Mouse (Mus musculus): ENCODE data around the gene Csn3. TPM values are rescaled to one million over a fixed set of nuclear protein-coding genes. Genes with fewer than 3 reads are reported as not detected.

Gene Csn3
- not detected for total RNA-seq (2021)
- polyA plus RNA-seq (2012; rRNA removed), result not detected in 2 replicates
- long read RNA-seq, result 0 reads

- H3K9ac ChIP-seq (ENCODE audit: low read depth, low read length), result no peak within 1 kb of the TSS
- H3K36me3 ChIP-seq (ENCODE audit: control insufficient read depth, insufficient read depth, low read length), result no peaks in the 10 kb centered on the region
- H3K79me2 ChIP-seq (replicated peaks; ENCODE audit: control insufficient read depth, insufficient read depth, low read length), result no peaks in the 10 kb centered on the region
- peaks cover 1% of the 10 kb centered on the region; the same call in 1 of the 2 replicates for H3K27me3 ChIP-seq (ENCODE audit: control insufficient read depth, insufficient read depth, low read length)
- no peak for DNase-seq
- intact Hi-C loops (cut with DNase I), result no loop called here
- WGBS, result 28% methylated on average over 5 of the region's 5 CpGs
- H3K4me1 ChIP-seq (ENCODE audit: control insufficient read depth, insufficient read depth, low read length), result no peaks in the 10 kb centered on the region
- no peak for TF ChIP-seq EP300 (IDR thresholded peaks at IDR 0.05; ENCODE audit: insufficient read depth, low read depth, low read length)
- no peak for TF ChIP-seq CTCF (IDR thresholded peaks at IDR 0.05)
- no peak for TF ChIP-seq POLR2A (IDR thresholded peaks at IDR 0.05; ENCODE audit: insufficient read depth, low read depth, low read length)
- H3K27ac ChIP-seq, result no peak within 1 kb of the TSS
- no peak within 1 kb of the TSS for H3K4me3 ChIP-seq
These were observed at the start of gene Csn3 for GRCm38 (mm10) chr5:87925372-87925771. Gene Csn3, plus strand, starts transcription at chr5:87925579.

GRCm38 (mm10) chr5:87884729-87885128 lies 40.6 kb upstream of the Csn3 start, which contains the start of gene Odam:
Gene Odam, plus strand, starts transcription at chr5:87885029.
- Histone ChIP-seq H3K4me1 (ENCODE audit: control insufficient read depth, insufficient read depth, low read length) (no peaks in the 10 kb centered on the region), H3K36me3 (ENCODE audit: control insufficient read depth, insufficient read depth, low read length) (no peaks in the 10 kb centered on the region), H3K4me3 (no peak within 1 kb of the TSS), H3K79me2 (replicated peaks; ENCODE audit: control insufficient read depth, insufficient read depth, low read length) (no peaks in the 10 kb centered on the region), H3K27me3 (ENCODE audit: control insufficient read depth, insufficient read depth, low read length) (no peaks in the 10 kb centered on the region), H3K27ac (no peak within 1 kb of the TSS), H3K9ac (ENCODE audit: low read depth, low read length) (no peak within 1 kb of the TSS)
- intact Hi-C loops (cut with DNase I), result no loop called here
- no peak for DNase-seq
- TF ChIP-seq CTCF (IDR thresholded peaks at IDR 0.05) (no peak), POLR2A (IDR thresholded peaks at IDR 0.05; ENCODE audit: insufficient read depth, low read depth, low read length) (no peak), EP300 (IDR thresholded peaks at IDR 0.05; ENCODE audit: insufficient read depth, low read depth, low read length) (no peak)
- 81% methylated on average over 1 of the region's 1 CpGs for WGBS

GRCm38 (mm10) chr5:87931603-87932002 lies 6.2 kb downstream of the Csn3 start:
- intact Hi-C loops (cut with DNase I), result no loop called here
- no peaks in the 10 kb centered on the region for H3K36me3 ChIP-seq (ENCODE audit: control insufficient read depth, insufficient read depth, low read length)
- no peaks in the 10 kb centered on the region for H3K79me2 ChIP-seq (replicated peaks; ENCODE audit: control insufficient read depth, insufficient read depth, low read length)
- no peak overlapping the region for H3K27ac ChIP-seq
- peaks cover 1% of the 10 kb centered on the region; the same call in 1 of the 2 replicates for H3K27me3 ChIP-seq (ENCODE audit: control insufficient read depth, insufficient read depth, low read length)
- 68% methylated on average over 1 of the region's 1 CpGs for WGBS
- no peak overlapping the region for H3K4me3 ChIP-seq
- H3K9ac ChIP-seq (ENCODE audit: low read depth, low read length), result no peak overlapping the region
- DNase-seq, result no peak
- no peak for TF ChIP-seq EP300 (IDR thresholded peaks at IDR 0.05; ENCODE audit: insufficient read depth, low read depth, low read length)
- TF ChIP-seq CTCF (IDR thresholded peaks at IDR 0.05), result no peak
- TF ChIP-seq POLR2A (IDR thresholded peaks at IDR 0.05; ENCODE audit: insufficient read depth, low read depth, low read length), result no peak
- no peaks in the 10 kb centered on the region for H3K4me1 ChIP-seq (ENCODE audit: control insufficient read depth, insufficient read depth, low read length)

GRCm38 (mm10) chr5:87940752-87941151 lies 15.4 kb downstream of the Csn3 start:
- Histone ChIP-seq H3K4me1 (ENCODE audit: control insufficient read depth, insufficient read depth, low read length) (no peaks in the 10 kb centered on the region), H3K79me2 (replicated peaks; ENCODE audit: control insufficient read depth, insufficient read depth, low read length) (no peaks in the 10 kb centered on the region), H3K9ac (ENCODE audit: low read depth, low read length) (no peak overlapping the region), H3K27me3 (ENCODE audit: control insufficient read depth, insufficient read depth, low read length) (no peaks in the 10 kb centered on the region), H3K4me3 (no peak overlapping the region), H3K27ac (no peak overlapping the region), H3K36me3 (ENCODE audit: control insufficient read depth, insufficient read depth, low read length) (no peaks in the 10 kb centered on the region)
- no peak for TF ChIP-seq CTCF (IDR thresholded peaks at IDR 0.05)
- TF ChIP-seq EP300 (IDR thresholded peaks at IDR 0.05; ENCODE audit: insufficient read depth, low read depth, low read length), result no peak
- TF ChIP-seq POLR2A (IDR thresholded peaks at IDR 0.05; ENCODE audit: insufficient read depth, low read depth, low read length), result no peak
- DNase-seq, result no peak
- intact Hi-C loops (cut with DNase I), result no loop called here
- 33% methylated on average over 3 of the region's 3 CpGs for WGBS

- intact Hi-C loops (cut with DNase I), result no loop called here
- DNase-seq, result no peak
- H3K27me3 ChIP-seq (ENCODE audit: control insufficient read depth, insufficient read depth, low read length), result no peaks in the 10 kb centered on the region
- H3K79me2 ChIP-seq (replicated peaks; ENCODE audit: control insufficient read depth, insufficient read depth, low read length), result no peaks in the 10 kb centered on the region
- no peak overlapping the region for H3K4me3 ChIP-seq
- no peak overlapping the region for H3K27ac ChIP-seq
- no peak overlapping the region for H3K9ac ChIP-seq (ENCODE audit: low read depth, low read length)
- H3K4me1 ChIP-seq (ENCODE audit: control insufficient read depth, insufficient read depth, low read length), result no peaks in the 10 kb centered on the region
- no peaks in the 10 kb centered on the region for H3K36me3 ChIP-seq (ENCODE audit: control insufficient read depth, insufficient read depth, low read length)
- no peak for TF ChIP-seq EP300 (IDR thresholded peaks at IDR 0.05; ENCODE audit: insufficient read depth, low read depth, low read length)
- TF ChIP-seq POLR2A (IDR thresholded peaks at IDR 0.05; ENCODE audit: insufficient read depth, low read depth, low read length), result no peak
- TF ChIP-seq CTCF (IDR thresholded peaks at IDR 0.05), result no peak
These were observed 17.1 kb downstream of the Csn3 start for GRCm38 (mm10) chr5:87942515-87942914.

- Histone ChIP-seq H3K9ac (ENCODE audit: low read depth, low read length) (no peak overlapping the region), H3K4me1 (ENCODE audit: control insufficient read depth, insufficient read depth, low read length) (no peaks in the 10 kb centered on the region), H3K27ac (no peak overlapping the region), H3K36me3 (ENCODE audit: control insufficient read depth, insufficient read depth, low read length) (no peaks in the 10 kb centered on the region), H3K4me3 (no peak overlapping the region), H3K27me3 (ENCODE audit: control insufficient read depth, insufficient read depth, low read length) (no peaks in the 10 kb centered on the region), H3K79me2 (replicated peaks; ENCODE audit: control insufficient read depth, insufficient read depth, low read length) (no peaks in the 10 kb centered on the region)
- intact Hi-C loops (cut with DNase I), result no loop called here
- no peak for TF ChIP-seq CTCF (IDR thresholded peaks at IDR 0.05)
- TF ChIP-seq EP300 (IDR thresholded peaks at IDR 0.05; ENCODE audit: insufficient read depth, low read depth, low read length), result no peak
- no peak for TF ChIP-seq POLR2A (IDR thresholded peaks at IDR 0.05; ENCODE audit: insufficient read depth, low read depth, low read length)
- no peak for DNase-seq
These were observed 26.5 kb downstream of the Csn3 start for GRCm38 (mm10) chr5:87951836-87952235.
